Mouse (Mus musculus): ENCODE measurements around the gene Gls. TPM values are rescaled to one million over a fixed set of nuclear protein-coding genes. Genes with fewer than 3 reads are reported as not detected.

Gls gene
- polyA plus RNA-seq, 1 experiment from 2014 or later = 8.0 TPM

GRCm38 (mm10) chr1:52152369-52152768 lies 80.7 kb downstream of the Gls start:
- ATAC-seq (ENCODE audit: low read depth) = no peak
- H3K4me1 ChIP-seq (replicated peaks) = peaks cover 20% of the 10 kb centered on the region
- no peak overlapping the region for H3K4me3 ChIP-seq (replicated peaks)
- H3K27ac ChIP-seq = no peak overlapping the region
- peaks cover 81% of the 10 kb centered on the region for H3K36me3 ChIP-seq
- no peak overlapping the region for H3K9ac ChIP-seq
- H3K9me3 ChIP-seq (replicated peaks) = no peaks in the 10 kb centered on the region
- no peaks in the 10 kb centered on the region for H3K27me3 ChIP-seq
- DNase-seq = no peak
- no peak overlapping the region for H3K4me2 ChIP-seq
- 76% methylated on average over 13 of the region's 13 CpGs for WGBS (ENCODE audit: insufficient replicate concordance)

DNA sequence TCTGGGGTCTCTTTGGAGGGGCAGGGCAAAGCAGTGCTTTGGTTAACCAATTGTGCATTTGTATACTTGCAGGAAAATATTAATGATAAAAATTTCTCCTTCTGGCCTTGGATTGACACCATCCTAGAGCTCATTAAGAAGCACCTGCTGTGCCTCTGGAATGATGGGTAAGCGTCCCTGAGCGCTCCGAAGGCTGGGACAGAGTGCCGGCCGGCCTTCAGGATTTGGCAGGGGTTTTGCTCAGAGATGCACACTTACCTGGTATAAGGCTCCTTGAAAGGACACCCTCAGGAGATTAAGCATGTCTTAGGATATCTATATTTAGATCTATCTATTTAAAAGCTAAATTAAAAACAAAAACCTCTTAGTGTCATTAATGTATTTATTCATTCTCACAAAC lies 81.9 kb downstream of the Gls start:
- ATAC-seq (ENCODE audit: low read depth) (no peak), DNase-seq (no peak)
- Histone ChIP-seq H3K27ac (peak overlapping the region; percentile 43; the same call in 1 of the 2 replicates), H3K4me3 (replicated peaks) (no peak overlapping the region), H3K36me3 (peaks cover 69% of the 10 kb centered on the region), H3K27me3 (no peaks in the 10 kb centered on the region), H3K9ac (no peak overlapping the region), H3K4me2 (peak overlapping the region; percentile 38; the same call in 1 of the 2 replicates), H3K4me1 (replicated peaks) (peaks cover 20% of the 10 kb centered on the region), H3K9me3 (replicated peaks) (no peaks in the 10 kb centered on the region)
- 91% methylated on average over 5 of the region's 5 CpGs for WGBS (ENCODE audit: insufficient replicate concordance)

- ATAC-seq (ENCODE audit: low read depth) (peak; percentile 76), DNase-seq (peak; percentile 28)
- H3K9ac ChIP-seq = peak overlapping the region; percentile 17; the same call in 1 of the 2 replicates
- H3K27me3 ChIP-seq = no peaks in the 10 kb centered on the region
- 9% methylated on average over 11 of the region's 11 CpGs for WGBS (ENCODE audit: insufficient replicate concordance)
- H3K4me2 ChIP-seq = peak overlapping the region; percentile 38
- no peak overlapping the region for H3K4me3 ChIP-seq (replicated peaks)
- H3K36me3 ChIP-seq = peaks cover 67% of the 10 kb centered on the region
- peaks cover 20% of the 10 kb centered on the region for H3K4me1 ChIP-seq (replicated peaks)
- H3K27ac ChIP-seq = peak overlapping the region; percentile 43
- H3K9me3 ChIP-seq (replicated peaks) = no peaks in the 10 kb centered on the region
Observed at GRCm38 (mm10) chr1:52150676-52151075, 82.4 kb downstream of the Gls start.

DNA sequence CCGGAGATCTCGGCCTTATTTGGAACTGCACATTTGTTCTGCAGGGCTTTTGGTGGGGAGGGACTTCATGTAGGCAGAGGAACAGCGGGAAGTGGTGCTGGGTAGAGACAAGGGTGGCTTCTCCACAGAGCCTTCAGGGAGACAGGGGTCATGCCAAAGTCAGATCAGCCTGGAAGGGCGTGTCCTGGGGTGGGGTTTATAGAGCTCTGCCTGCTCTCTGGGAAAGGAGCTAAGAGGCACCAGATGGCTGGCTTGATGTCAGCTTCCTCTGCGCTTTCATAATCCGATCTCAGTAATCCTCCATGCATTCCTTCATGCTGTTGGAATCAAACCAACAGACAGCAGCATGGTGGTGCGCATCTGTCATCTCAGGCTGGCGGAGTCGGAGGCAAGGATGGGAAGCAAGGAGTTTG lies 83.1 kb downstream of the Gls start:
- DNase-seq (peak; percentile 63), ATAC-seq (ENCODE audit: low read depth) (peak; percentile 88)
- Histone ChIP-seq H3K9ac (peak overlapping the region; percentile 17; the same call in 1 of the 2 replicates), H3K27ac (peak overlapping the region; percentile 43; the same call in 1 of the 2 replicates), H3K36me3 (peaks cover 68% of the 10 kb centered on the region), H3K9me3 (replicated peaks) (no peaks in the 10 kb centered on the region), H3K4me3 (replicated peaks) (no peak overlapping the region), H3K4me2 (peak overlapping the region; percentile 38), H3K4me1 (replicated peaks) (peaks cover 20% of the 10 kb centered on the region), H3K27me3 (no peaks in the 10 kb centered on the region)
- 22% methylated on average over 9 of the region's 9 CpGs for WGBS (ENCODE audit: insufficient replicate concordance)

DNA sequence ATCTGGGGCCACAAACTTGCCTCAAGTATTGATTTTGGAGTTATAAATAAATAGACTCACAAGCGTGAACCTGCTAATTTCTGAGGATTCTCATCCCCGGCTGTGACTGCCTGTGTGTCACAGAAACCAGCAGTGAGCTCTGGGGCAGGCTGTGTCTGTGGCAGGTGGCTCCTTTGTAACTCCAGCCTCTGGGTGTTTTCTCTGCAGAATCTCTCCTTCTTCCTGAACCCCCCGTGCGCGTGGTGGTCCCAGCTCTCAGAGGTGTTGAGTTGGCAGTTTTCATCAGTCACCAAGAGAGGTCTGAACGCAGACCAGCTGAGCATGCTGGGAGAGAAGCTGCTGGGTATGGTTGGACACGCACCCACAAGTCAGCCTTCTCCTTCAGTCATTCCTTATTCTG lies 84.3 kb downstream of the Gls start:
- H3K27ac ChIP-seq = no peak overlapping the region

GRCm38 (mm10) chr1:52148178-52148577 lies 84.9 kb downstream of the Gls start:
- H3K36me3 ChIP-seq = peaks cover 68% of the 10 kb centered on the region
- no peak for DNase-seq

More for the DNA sequence above, 84.3 kb downstream of the Gls start:
- ATAC-seq (ENCODE audit: low read depth) = no peak
- no peak overlapping the region for H3K9ac ChIP-seq
- peaks cover 20% of the 10 kb centered on the region for H3K4me1 ChIP-seq (replicated peaks)
- H3K9me3 ChIP-seq (replicated peaks) = no peaks in the 10 kb centered on the region
- DNase-seq = no peak
- 74% methylated on average over 7 of the region's 7 CpGs for WGBS (ENCODE audit: insufficient replicate concordance)
- no peak overlapping the region for H3K4me2 ChIP-seq
- H3K4me3 ChIP-seq (replicated peaks) = no peak overlapping the region
- no peaks in the 10 kb centered on the region for H3K27me3 ChIP-seq
- peaks cover 69% of the 10 kb centered on the region for H3K36me3 ChIP-seq

GRCm38 (mm10) chr1:52147431-52147830 lies 85.6 kb downstream of the Gls start:
- DNase-seq (no peak), ATAC-seq (ENCODE audit: low read depth) (no peak)
- Histone ChIP-seq H3K27ac (no peak overlapping the region), H3K9me3 (replicated peaks) (no peaks in the 10 kb centered on the region), H3K4me1 (replicated peaks) (peaks cover 20% of the 10 kb centered on the region), H3K4me3 (replicated peaks) (no peak overlapping the region), H3K36me3 (peaks cover 66% of the 10 kb centered on the region), H3K9ac (no peak overlapping the region), H3K27me3 (no peaks in the 10 kb centered on the region), H3K4me2 (no peak overlapping the region)
- WGBS (ENCODE audit: insufficient replicate concordance) = 80% methylated on average over 2 of the region's 2 CpGs

More at GRCm38 (mm10) chr1:52148178-52148577, 84.9 kb downstream of the Gls start:
- Histone ChIP-seq H3K27me3 (no peaks in the 10 kb centered on the region), H3K9ac (no peak overlapping the region), H3K9me3 (replicated peaks) (no peaks in the 10 kb centered on the region), H3K4me3 (replicated peaks) (no peak overlapping the region), H3K4me1 (replicated peaks) (peaks cover 20% of the 10 kb centered on the region), H3K27ac (no peak overlapping the region), H3K4me2 (no peak overlapping the region)
- 70% methylated on average over 7 of the region's 7 CpGs for WGBS (ENCODE audit: insufficient replicate concordance)
- ATAC-seq (ENCODE audit: low read depth) = no peak

DNA sequence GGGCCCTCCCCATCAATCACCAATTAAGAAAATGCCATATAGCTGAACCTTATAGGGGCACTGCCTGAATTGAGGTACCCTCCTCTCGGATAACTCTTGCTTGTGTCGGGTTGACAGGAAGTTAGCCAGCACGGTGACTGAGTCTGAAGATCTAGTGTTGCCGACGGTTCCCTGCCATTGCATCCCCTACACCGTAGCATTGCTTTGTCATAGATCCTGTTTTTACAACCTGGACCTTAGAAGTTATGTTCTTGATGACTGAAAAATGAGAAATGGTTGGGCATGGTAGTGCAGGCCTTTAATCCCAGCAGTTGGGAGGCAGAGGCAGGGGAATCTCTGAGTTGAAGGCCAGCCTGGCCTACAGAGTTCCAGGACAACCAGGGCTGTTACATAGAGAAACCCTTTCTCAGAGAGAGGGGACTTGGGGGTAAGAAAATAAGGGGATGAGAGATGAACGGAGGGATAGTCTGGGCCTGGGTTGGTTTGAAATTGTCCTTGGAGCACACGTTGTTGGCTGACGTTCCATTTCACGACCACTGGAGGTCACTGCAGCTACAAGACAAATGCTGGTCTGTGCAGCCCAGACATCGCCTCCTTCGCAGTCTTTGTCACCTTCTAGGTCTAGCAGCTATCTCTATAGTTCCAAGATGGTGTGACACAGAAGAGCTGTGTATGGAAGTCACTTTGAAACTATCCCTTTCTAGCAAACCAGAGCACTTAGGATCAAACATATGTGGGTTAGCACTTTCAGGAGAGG lies 86.6 kb downstream of the Gls start:
- Histone ChIP-seq H3K4me1 (replicated peaks) (peaks cover 20% of the 10 kb centered on the region), H3K9me3 (replicated peaks) (no peaks in the 10 kb centered on the region), H3K4me3 (replicated peaks) (no peak overlapping the region), H3K4me2 (no peak overlapping the region), H3K9ac (no peak overlapping the region), H3K27ac (no peak overlapping the region), H3K36me3 (peaks cover 56% of the 10 kb centered on the region), H3K27me3 (no peaks in the 10 kb centered on the region)
- DNase-seq (no peak), ATAC-seq (ENCODE audit: low read depth) (no peak)
- WGBS (ENCODE audit: insufficient replicate concordance) = 56% methylated on average over 12 of the region's 12 CpGs

DNA sequence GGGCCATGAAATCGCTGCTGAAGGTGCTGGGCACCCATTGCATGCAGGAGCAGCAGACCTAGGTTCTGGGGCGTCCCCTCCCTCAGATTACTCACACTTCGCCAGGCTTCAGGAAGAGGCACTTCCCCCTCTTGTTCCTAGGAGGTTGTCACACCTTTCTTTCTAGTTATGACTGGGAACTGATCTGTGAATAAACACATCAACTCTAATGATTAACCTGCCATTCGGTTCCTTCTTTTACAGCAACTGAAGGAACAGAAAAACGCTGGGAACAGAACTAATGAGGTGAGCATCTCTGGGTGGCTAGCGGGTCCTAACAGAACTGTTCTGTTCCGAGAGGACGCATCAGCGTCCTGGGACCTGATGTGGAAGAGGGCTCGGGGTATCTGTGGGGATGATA lies 88.1 kb downstream of the Gls start:
- DNase-seq = no peak
- no peak for ATAC-seq (ENCODE audit: low read depth)
- H3K9ac ChIP-seq = no peak overlapping the region
- H3K4me1 ChIP-seq (replicated peaks) = peaks cover 7% of the 10 kb centered on the region
- H3K27ac ChIP-seq = no peak overlapping the region
- no peaks in the 10 kb centered on the region for H3K27me3 ChIP-seq
- H3K4me2 ChIP-seq = no peak overlapping the region
- whole genome bisulfite sequencing (ENCODE audit: insufficient replicate concordance) = 75% methylated on average over 10 of the region's 10 CpGs
- H3K36me3 ChIP-seq = peaks cover 58% of the 10 kb centered on the region
- no peaks in the 10 kb centered on the region for H3K9me3 ChIP-seq (replicated peaks)
- no peak overlapping the region for H3K4me3 ChIP-seq (replicated peaks)

GRCm38 (mm10) chr1:52143596-52144156 lies 89.4 kb downstream of the Gls start:
- ATAC-seq (ENCODE audit: low read depth) (no peak), DNase-seq (no peak)
- Histone ChIP-seq H3K27me3 (no peaks in the 10 kb centered on the region), H3K4me3 (replicated peaks) (no peak overlapping the region), H3K9me3 (replicated peaks) (no peaks in the 10 kb centered on the region), H3K4me2 (no peak overlapping the region), H3K9ac (no peak overlapping the region), H3K4me1 (replicated peaks) (no peaks in the 10 kb centered on the region), H3K36me3 (peaks cover 52% of the 10 kb centered on the region), H3K27ac (no peak overlapping the region)
- 82% methylated on average over 7 of the region's 7 CpGs for whole genome bisulfite sequencing (ENCODE audit: insufficient replicate concordance)

- no peak for ATAC-seq (ENCODE audit: low read depth)
- peaks cover 53% of the 10 kb centered on the region for H3K36me3 ChIP-seq
- WGBS (ENCODE audit: insufficient replicate concordance) = 72% methylated on average over 4 of the region's 4 CpGs
- no peaks in the 10 kb centered on the region for H3K9me3 ChIP-seq (replicated peaks)
- no peak overlapping the region for H3K27ac ChIP-seq
- no peak for DNase-seq
- H3K4me2 ChIP-seq = no peak overlapping the region
- no peak overlapping the region for H3K9ac ChIP-seq
- H3K4me1 ChIP-seq (replicated peaks) = no peaks in the 10 kb centered on the region
- no peaks in the 10 kb centered on the region for H3K27me3 ChIP-seq
- H3K4me3 ChIP-seq (replicated peaks) = no peak overlapping the region
Observed at GRCm38 (mm10) chr1:52143191-52143590, 89.8 kb downstream of the Gls start.

Measured in liver, embryonic 13.5 days (tissue).